Mouse (Mus musculus) kidney, embryonic 14.5 days (tissue): ENCODE results near the gene Mnt. TPM values are rescaled to one million over a fixed set of nuclear protein-coding genes. Genes with fewer than 3 reads are reported as not detected.

Experiments
- ATAC-seq: fragments of 200-750 bp; cut with Nextera tagmentation; 2 replicates; pipeline ENCODE4 v1.8.0; 2017; ENCODE audit warnings: moderate number of reproducible peaks, mild to moderate bottlenecking, moderate TSS enrichment, moderate library complexity; ENCODE audit not compliant: low FRiP score, low TSS enrichment
- H3K27ac ChIP-seq: fragments of 300-500 bp; sonication (generic); 2 replicates; pipeline ENCODE4 v1.5.1; 2014; ENCODE audit warnings: low read depth, mild to moderate bottlenecking, low read length, moderate library complexity, mixed read lengths
- H3K27me3 ChIP-seq: fragments of 300-500 bp; sonication (generic); 2 replicates; pipeline ENCODE4 v1.6.1; 2014; ENCODE audit warnings: mild to moderate bottlenecking, low read length; ENCODE audit not compliant: control insufficient read depth, insufficient read depth
- H3K36me3 ChIP-seq: fragments of 300-500 bp; sonication (generic); 2 replicates; pipeline ENCODE4 v1.6.1; 2014; ENCODE audit warnings: low read length, mixed read lengths; ENCODE audit not compliant: control insufficient read depth, insufficient read depth
- H3K4me1 ChIP-seq: fragments of 300-500 bp; sonication (generic); 2 replicates; pipeline ENCODE4 v1.6.1; 2014; ENCODE audit warnings: low read length, mixed read lengths; ENCODE audit not compliant: control insufficient read depth, insufficient read depth
- H3K4me2 ChIP-seq: fragments of 300-500 bp; sonication (generic); replicated peaks from 2 replicates; pipeline ENCODE4 v1.6.1; 2014; ENCODE audit warnings: low read depth, mild to moderate bottlenecking, low read length
- H3K4me3 ChIP-seq: fragments of 300-500 bp; sonication (generic); 2 replicates; pipeline ENCODE4 v1.5.1; 2014; ENCODE audit warnings: mild to moderate bottlenecking, low read length
- H3K9ac ChIP-seq: fragments of 300-500 bp; sonication (generic); 2 replicates; pipeline ENCODE4 v1.6.1; 2014; ENCODE audit warnings: low read depth, mild to moderate bottlenecking, low read length, moderate library complexity
- H3K9me3 ChIP-seq: fragments of 300-500 bp; sonication (generic); 2 replicates; pipeline ENCODE4 v1.6.1; 2016; ENCODE audit warnings: low read length; ENCODE audit not compliant: control insufficient read depth
- whole genome bisulfite sequencing: fragments of 180-500 bp; shearing (Covaris S2); extraction: QIAGEN DNeasy Blood & Tissue Kit; methylation state at CpG from one replicate; pipeline ENCODE4 v1.1.7; 2014; 5-methylcytosine and 5-hydroxymethylcytosine counted together
- polyA plus RNA-seq: library from polyadenylated mRNA; unstranded; fragments of >200 nt; fragmentation: Nextera tagmentation; extraction: Ambion mirVana; gene quantifications from 2 replicates; pipeline ENCODE4 v1.2.1, GENCODE M21; 2014

Mnt gene
- polyA plus RNA-seq, 1 experiment from 2014 or later, result 6.6 TPM

DNA sequence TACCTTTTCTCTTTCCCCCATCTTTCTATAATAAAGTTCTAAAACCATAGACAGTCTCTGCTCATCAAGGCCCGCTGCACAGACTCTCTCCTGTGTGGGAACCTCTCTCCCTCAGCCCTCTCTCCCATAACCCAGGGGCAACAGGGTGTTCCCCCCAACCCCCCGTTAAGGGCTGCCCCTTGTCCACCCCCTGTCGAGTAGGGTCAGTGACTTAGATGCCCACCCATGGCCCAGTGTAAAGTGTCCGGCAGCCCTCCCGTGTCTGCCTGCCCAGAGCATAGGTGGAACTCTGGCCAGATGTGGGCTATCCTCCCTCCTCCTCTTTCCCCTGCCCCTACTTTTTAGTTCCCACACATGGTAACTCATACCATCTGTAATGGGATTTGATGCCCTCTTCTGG, 19.2 kb upstream of the Mnt start:
- no peaks in the 10 kb centered on the region for H3K4me1 ChIP-seq
- H3K27ac ChIP-seq, result peak overlapping the region; percentile 60
- H3K4me2 ChIP-seq, result no peak overlapping the region
- peak; percentile 79 for ATAC-seq
- no peaks in the 10 kb centered on the region for H3K9me3 ChIP-seq
- H3K4me3 ChIP-seq, result no peak overlapping the region
- H3K9ac ChIP-seq, result no peak overlapping the region
- H3K36me3 ChIP-seq, result peaks cover 28% of the 10 kb centered on the region
- no peaks in the 10 kb centered on the region for H3K27me3 ChIP-seq
- 24% methylated on average over 5 of the region's 5 CpGs for WGBS

DNA sequence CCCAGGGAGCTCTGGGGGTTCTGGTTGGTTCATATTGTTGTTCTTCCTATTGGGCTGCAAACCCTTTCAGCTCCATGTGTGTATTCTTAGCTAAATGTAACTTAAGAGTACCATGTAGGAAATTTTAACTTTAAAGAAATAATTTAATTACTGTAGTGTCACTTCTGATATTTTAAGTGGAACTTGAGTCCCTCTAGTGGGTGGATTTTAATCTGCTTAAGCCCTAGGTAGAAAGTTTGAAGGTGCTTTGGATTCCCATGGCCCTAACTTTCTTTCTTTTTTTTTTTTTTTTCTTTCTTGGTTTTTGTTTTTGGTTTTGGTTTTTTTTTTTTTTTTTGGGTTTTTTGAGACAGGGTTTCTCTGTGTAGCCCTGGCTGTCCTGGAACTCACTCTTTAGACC, 14.9 kb upstream of the Mnt start:
- Histone ChIP-seq H3K36me3 (peaks cover 48% of the 10 kb centered on the region), H3K4me2 (no peak overlapping the region)
- ATAC-seq, result no peak

DNA sequence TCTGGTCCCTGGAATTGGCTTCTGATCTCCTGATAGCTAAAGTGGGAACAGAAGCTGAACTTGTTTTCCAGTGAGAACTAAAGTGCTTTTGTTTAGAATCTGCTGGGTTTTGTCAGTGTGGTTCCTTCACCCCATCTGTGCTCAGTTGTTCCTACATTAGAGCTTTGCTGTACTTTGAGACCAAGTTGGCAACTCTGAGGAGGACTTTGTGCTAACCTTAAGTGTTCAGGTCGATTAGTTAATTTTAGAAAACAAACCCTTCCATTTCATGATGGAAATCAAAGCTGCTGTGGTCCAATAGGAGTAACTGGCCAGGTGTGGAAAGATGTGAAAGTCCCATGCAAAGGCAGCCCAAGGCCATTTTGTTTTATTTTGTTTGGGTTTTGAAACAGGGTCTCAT, 9.8 kb upstream of the Mnt start:
- Histone ChIP-seq H3K4me3 (no peak overlapping the region), H3K36me3 (peaks cover 39% of the 10 kb centered on the region), H3K9me3 (no peaks in the 10 kb centered on the region), H3K4me2 (no peak overlapping the region), H3K27me3 (no peaks in the 10 kb centered on the region), H3K4me1 (no peaks in the 10 kb centered on the region), H3K27ac (no peak overlapping the region), H3K9ac (no peak overlapping the region)
- ATAC-seq, result no peak
- 75% methylated on average over 1 of the region's 1 CpGs for whole genome bisulfite sequencing

More for the DNA sequence above, 14.9 kb upstream of the Mnt start:
- Histone ChIP-seq H3K27ac (no peak overlapping the region), H3K4me3 (no peak overlapping the region), H3K9me3 (no peaks in the 10 kb centered on the region), H3K4me1 (no peaks in the 10 kb centered on the region), H3K27me3 (no peaks in the 10 kb centered on the region), H3K9ac (no peak overlapping the region)

DNA sequence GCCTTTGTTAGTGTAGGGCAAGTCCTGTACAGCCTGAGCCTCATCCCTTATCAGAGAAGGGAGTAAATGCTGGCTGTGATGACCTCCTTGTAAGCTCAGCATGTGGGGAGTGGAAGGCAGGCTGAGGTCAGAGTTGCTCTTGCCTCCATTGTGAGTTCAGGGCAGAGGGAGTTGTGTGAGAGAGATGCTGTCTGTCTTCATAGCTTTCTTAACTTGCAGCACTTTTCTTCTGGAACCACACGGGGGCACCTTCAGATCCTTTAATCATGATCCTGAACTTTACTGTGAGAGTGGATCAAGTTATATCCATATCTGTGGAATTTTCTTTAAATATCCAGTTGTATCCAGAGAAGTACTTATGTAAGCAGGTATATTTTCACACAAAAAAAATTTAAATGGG, 9.3 kb upstream of the Mnt start:
- Histone ChIP-seq H3K4me3 (no peak overlapping the region), H3K9me3 (no peaks in the 10 kb centered on the region), H3K4me2 (no peak overlapping the region), H3K27ac (no peak overlapping the region), H3K9ac (no peak overlapping the region), H3K36me3 (peaks cover 36% of the 10 kb centered on the region), H3K4me1 (peaks cover 3% of the 10 kb centered on the region; the same call in 1 of the 2 replicates), H3K27me3 (no peaks in the 10 kb centered on the region)
- 31% methylated on average over 1 of the region's 1 CpGs for WGBS
- ATAC-seq, result no peak

DNA sequence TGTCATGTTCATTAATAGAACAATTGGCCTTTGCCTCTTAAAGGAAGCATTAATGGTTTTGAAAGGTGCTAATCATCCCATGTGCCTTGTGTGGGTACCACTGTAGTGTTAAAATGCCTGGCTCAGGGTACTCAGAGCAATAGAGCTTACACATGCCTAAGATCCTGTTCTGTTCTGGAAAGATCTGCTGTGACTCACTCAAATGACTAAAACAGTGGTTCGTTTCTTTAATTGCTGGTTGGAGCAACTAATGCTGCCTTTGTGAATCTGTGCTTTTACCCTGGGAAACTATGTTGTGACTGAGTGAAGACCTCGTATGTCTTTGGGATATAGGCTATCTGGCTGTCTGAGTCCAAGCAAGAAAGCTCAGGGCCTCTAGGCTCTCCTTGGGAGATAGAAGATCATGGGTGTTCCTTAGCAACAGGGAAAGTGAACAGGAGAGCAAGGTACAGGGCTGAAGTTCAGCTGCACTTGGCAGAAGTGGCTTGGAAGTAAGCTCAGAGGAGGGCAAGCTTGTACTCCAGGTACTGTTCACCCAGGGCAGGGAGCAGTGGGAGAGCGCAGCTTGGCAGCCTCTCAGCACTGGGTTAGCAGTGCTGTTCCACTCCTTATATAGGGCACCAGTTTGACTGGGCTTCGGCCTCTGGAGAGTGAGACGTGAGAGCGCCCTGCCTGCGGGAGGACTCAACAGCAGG, 7.8 kb upstream of the Mnt start:
- peaks cover 7% of the 10 kb centered on the region; the same call in 1 of the 2 replicates for H3K4me1 ChIP-seq
- no peak for ATAC-seq
- H3K4me3 ChIP-seq, result no peak overlapping the region
- no peak overlapping the region for H3K4me2 ChIP-seq
- H3K27me3 ChIP-seq, result no peaks in the 10 kb centered on the region
- no peaks in the 10 kb centered on the region for H3K9me3 ChIP-seq
- no peak overlapping the region for H3K9ac ChIP-seq
- H3K36me3 ChIP-seq, result peaks cover 22% of the 10 kb centered on the region
- WGBS, result 89% methylated on average over 7 of the region's 7 CpGs
- H3K27ac ChIP-seq, result no peak overlapping the region

DNA sequence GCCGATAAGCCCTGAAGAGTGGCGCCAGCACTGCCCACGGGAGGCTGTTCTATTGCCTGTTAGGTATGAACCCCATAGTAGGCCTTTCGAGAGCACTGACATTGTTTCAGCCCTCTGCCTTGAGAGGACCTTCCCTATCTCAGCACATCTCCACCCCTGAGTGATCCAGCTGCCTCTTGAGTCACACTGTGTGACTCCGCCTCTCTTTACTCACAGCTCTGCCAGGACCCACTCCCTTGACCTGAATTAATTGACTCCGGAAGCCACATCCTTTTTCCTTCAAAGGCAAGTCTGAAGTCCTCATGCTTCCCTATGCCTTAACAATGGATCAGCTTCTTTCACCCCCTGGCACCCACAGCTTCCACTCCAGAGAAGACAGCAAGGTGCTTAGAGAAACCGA, 4.6 kb upstream of the Mnt start:
- no peak overlapping the region for H3K4me2 ChIP-seq
- ATAC-seq, result no peak

DNA sequence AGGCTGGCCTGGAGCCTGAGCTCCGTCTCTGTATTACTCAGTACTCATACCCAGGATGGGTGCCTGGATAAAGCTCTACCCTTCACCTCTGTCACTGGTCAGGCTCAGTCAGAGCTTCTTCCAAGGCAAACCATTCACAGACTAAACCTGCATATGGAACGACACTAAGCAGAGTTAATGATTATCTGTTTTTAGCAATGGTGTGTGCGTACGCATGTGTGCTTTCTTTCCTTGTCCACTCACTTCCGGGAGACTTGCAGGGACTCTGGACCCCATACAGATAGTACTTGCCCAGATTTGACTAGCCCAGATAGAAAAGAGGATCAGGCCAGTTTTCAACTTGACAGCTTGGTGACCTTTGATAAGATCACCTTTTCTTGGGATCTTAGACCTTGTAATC, 4.0 kb upstream of the Mnt start:
- H3K4me3 ChIP-seq, result no peak overlapping the region
- H3K9ac ChIP-seq, result no peak overlapping the region
- H3K36me3 ChIP-seq, result 0 out of 2 replicates have a peak, but pooled peaks cover 4% of the 10 kb centered on the region
- ATAC-seq, result no peak
- H3K4me2 ChIP-seq, result no peak overlapping the region
- no peaks in the 10 kb centered on the region for H3K27me3 ChIP-seq
- H3K9me3 ChIP-seq, result no peaks in the 10 kb centered on the region
- 76% methylated on average over 5 of the region's 5 CpGs for WGBS
- no peak overlapping the region for H3K27ac ChIP-seq
- peaks cover 17% of the 10 kb centered on the region for H3K4me1 ChIP-seq

More for the DNA sequence above, 4.6 kb upstream of the Mnt start:
- no peak overlapping the region for H3K27ac ChIP-seq
- H3K9ac ChIP-seq, result no peak overlapping the region
- 58% methylated on average over 7 of the region's 7 CpGs for WGBS
- H3K36me3 ChIP-seq, result 0 out of 2 replicates have a peak, but pooled peaks cover 4% of the 10 kb centered on the region
- H3K27me3 ChIP-seq, result no peaks in the 10 kb centered on the region
- peaks cover 17% of the 10 kb centered on the region for H3K4me1 ChIP-seq
- no peak overlapping the region for H3K4me3 ChIP-seq
- H3K9me3 ChIP-seq, result no peaks in the 10 kb centered on the region

DNA sequence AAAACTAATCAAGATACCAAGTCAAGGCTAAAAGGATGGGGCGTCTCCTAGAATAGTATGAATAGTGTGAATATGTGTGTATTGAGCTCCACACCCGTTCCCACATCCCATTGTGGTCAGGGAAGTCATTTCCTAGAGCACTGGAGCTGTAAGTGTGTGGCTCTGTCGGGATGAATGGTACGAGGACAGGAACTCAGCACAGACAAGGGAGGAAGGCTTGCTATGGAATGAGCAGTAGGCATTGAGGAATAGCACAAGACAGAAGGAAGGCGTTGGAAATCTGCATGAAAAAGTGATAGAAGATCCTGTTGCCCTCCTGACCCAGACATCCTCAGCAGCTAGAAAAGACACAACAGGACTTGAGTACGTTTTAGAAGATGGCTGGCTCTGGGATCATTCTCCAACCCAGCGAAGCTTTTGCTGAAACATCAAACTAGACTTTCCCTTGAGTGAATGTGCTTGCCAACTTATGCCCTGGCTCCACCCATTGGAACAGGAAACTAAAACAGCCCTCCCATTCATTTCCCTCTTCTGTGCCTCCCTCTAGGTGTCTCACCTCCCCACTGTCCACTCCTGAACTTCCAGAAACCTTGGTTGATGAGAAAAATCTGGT, 2.8 kb upstream of the Mnt start:
- H3K36me3 ChIP-seq, result 0 out of 2 replicates have a peak, but pooled peaks cover 4% of the 10 kb centered on the region
- H3K9me3 ChIP-seq, result no peaks in the 10 kb centered on the region
- no peaks in the 10 kb centered on the region for H3K27me3 ChIP-seq
- H3K4me1 ChIP-seq, result peaks cover 18% of the 10 kb centered on the region
- no peak overlapping the region for H3K9ac ChIP-seq
- WGBS, result 69% methylated on average over 7 of the region's 7 CpGs
- no peak overlapping the region for H3K27ac ChIP-seq
- H3K4me2 ChIP-seq, result no peak overlapping the region
- ATAC-seq, result no peak
- H3K4me3 ChIP-seq, result no peak overlapping the region

DNA sequence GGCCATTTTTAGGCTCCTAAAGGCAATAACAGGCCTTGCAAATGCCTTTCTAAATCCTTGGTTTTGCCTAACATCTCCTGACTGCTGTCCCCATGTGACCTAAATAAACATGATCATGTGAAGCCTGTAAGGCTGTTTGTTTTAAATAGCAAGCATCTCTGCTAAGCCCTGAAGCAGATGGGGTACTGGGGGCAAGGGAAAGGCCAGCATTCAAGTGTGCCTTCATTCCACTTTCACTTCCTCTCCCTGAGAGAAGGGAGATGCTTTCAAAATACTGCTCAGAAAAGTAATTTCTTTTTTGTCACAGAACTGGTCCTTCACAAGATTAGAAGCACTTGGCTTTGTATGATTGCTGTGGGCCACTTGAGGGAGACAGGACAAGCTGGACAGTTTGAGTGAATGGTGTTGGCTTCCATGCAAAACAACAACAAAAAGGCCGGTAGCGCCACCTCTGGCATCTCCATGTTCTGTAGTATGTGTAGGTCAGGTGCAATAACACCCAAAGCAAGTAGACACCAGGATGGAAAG, 2.3 kb upstream of the Mnt start:
- Histone ChIP-seq H3K9me3 (no peaks in the 10 kb centered on the region), H3K9ac (no peak overlapping the region), H3K4me3 (no peak overlapping the region), H3K27me3 (no peaks in the 10 kb centered on the region), H3K4me2 (no peak overlapping the region), H3K4me1 (peaks cover 24% of the 10 kb centered on the region), H3K27ac (no peak overlapping the region), H3K36me3 (0 out of 2 replicates have a peak, but pooled peaks cover 2% of the 10 kb centered on the region)
- WGBS, result 34% methylated on average over 2 of the region's 2 CpGs
- no peak for ATAC-seq
